Mouse (Mus musculus) liver, adult 2 months (tissue): ENCODE data around the gene Amigo3. TPM values are rescaled to one million over a fixed set of nuclear protein-coding genes. Genes with fewer than 3 reads are reported as not detected.

Experiments
- DNase-seq: peaks from one replicate; pipeline ENCODE4 v3.0.0-alpha.2; 2011; ENCODE audit warnings: low read depth, low spot score; ENCODE audit errors: extremely low read depth
- H3K27ac ChIP-seq: fragments of 200-500 bp; replicated peaks from 2 replicates; pipeline ENCODE4 v1.5.1; 2012; ENCODE audit warnings: low read depth, mild to moderate bottlenecking, control low read depth, inconsistent platforms, low read length; ENCODE audit not compliant: insufficient read depth
- H3K27me3 ChIP-seq: fragments of 200-500 bp; 2 replicates; pipeline ENCODE4 v1.6.1; 2012; ENCODE audit warnings: mild to moderate bottlenecking, moderate library complexity, low read length, inconsistent platforms; ENCODE audit not compliant: control insufficient read depth, insufficient read depth
- H3K36me3 ChIP-seq: fragments of 200-500 bp; 2 replicates; pipeline ENCODE4 v1.6.1; 2012; ENCODE audit warnings: low read length, inconsistent platforms; ENCODE audit not compliant: control insufficient read depth, insufficient read depth
- H3K4me1 ChIP-seq: fragments of 200-500 bp; 2 replicates; pipeline ENCODE4 v1.6.1; 2011; ENCODE audit warnings: low read length; ENCODE audit not compliant: control insufficient read depth, insufficient read depth
- H3K4me3 ChIP-seq: fragments of 200-500 bp; 2 replicates; pipeline ENCODE4 v1.5.1; 2011; ENCODE audit warnings: low read depth, mild to moderate bottlenecking, control low read depth, low read length, moderate library complexity; ENCODE audit not compliant: insufficient read depth
- H3K79me2 ChIP-seq: fragments of 200-500 bp; 2 replicates; pipeline ENCODE4 v1.6.1; 2012; ENCODE audit warnings: inconsistent platforms, mild to moderate bottlenecking, low read length, moderate library complexity; ENCODE audit not compliant: control insufficient read depth, insufficient read depth
- H3K9ac ChIP-seq: fragments of 200-500 bp; 2 replicates; pipeline ENCODE4 v1.6.1; 2012; ENCODE audit warnings: low read depth, mild to moderate bottlenecking, control low read depth, inconsistent platforms, low read length
- CTCF ChIP-seq: fragments of 200-500 bp; IDR thresholded peaks from 2 replicates; pipeline ENCODE4 v1.5.1; 2011; ENCODE audit warnings: low read depth, low read length, control low read depth
- POLR2A ChIP-seq: fragments of 200-500 bp; IDR thresholded peaks from 2 replicates; pipeline ENCODE4 v1.6.1; 2011; ENCODE audit warnings: low read length, control low read depth; ENCODE audit not compliant: insufficient read depth; ENCODE audit errors: extremely low read depth
- WGBS: fragments of 180-500 bp; shearing (Covaris S2); methylation state at CpG from one replicate; pipeline ENCODE4 v1.1.7; 2018; 5-methylcytosine and 5-hydroxymethylcytosine counted together
- polyA plus RNA-seq: library from polyadenylated mRNA; depleted of rRNA; stranded (reverse); fragments of >200 nt; gene quantifications from 2 replicates; pipeline ENCODE4 v1.2.3, GENCODE M21; 2012
- total RNA-seq: library from RNA; depleted of rRNA; stranded (reverse); fragments of >200 nt; gene quantifications from 2 replicates; pipeline ENCODE4 v1.2.3, GENCODE M21; 2014

Amigo3 gene
- total and polyA plus RNA-seq, 2 experiments, result 0.37 to 2.8 TPM

DNA sequence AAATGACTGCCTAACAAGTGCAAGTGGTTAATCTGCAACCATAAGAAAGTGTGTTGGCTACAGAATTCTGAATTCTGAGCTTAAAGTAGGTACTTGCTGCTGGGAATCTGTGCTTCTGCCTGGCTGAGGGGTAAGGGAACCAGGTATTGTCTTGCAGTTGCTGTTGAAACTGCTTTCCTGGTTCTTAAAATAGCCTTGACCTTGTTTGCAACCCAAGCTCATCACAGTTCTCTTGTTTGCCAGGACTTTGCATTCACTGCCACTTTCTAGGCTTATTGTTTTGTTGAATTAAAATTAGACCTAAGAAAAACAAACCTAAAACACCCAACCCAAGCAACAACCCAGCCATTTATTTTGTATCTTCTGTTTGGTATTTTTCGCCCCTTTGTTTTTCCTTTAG, 32.2 kb upstream of the Amigo3 start:
- no peak overlapping the region for H3K9ac ChIP-seq
- H3K36me3 ChIP-seq, result peaks cover 17% of the 10 kb centered on the region
- H3K27me3 ChIP-seq, result no peaks in the 10 kb centered on the region
- 0 out of 2 replicates have a peak overlapping the region, but pooled peaks have one; percentile 10 for H3K27ac ChIP-seq
- peak; percentile 55 for DNase-seq
- H3K4me1 ChIP-seq, result peaks cover 21% of the 10 kb centered on the region; the same call in 1 of the 2 replicates
- TF ChIP-seq POLR2A, result no peak
- TF ChIP-seq CTCF, result no peak
- peaks cover 17% of the 10 kb centered on the region; the same call in 1 of the 2 replicates for H3K79me2 ChIP-seq
- WGBS, result 83% methylated on average over 1 of the region's 1 CpGs
- no peak overlapping the region for H3K4me3 ChIP-seq

DNA sequence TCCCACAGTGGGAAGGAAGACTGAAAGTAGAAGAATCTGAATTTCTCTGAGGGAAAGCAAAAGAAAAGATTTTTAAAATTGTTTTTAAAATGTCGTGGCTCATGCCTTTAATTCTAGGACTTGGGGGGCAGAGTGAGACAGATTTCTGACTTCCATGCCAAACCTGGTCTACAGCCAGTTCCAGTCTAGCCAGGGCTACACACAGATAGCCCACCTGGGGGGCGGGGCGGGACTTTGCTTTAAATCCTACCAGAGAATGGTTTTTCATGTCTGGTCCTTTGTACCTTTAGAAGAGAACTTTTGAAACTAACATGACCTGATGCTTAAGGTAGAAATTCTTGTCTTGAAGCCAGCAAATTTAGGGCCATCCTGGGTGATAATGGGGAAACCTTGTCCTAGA, 29.7 kb upstream of the Amigo3 start:
- Histone ChIP-seq H3K27ac (no peak overlapping the region), H3K27me3 (no peaks in the 10 kb centered on the region), H3K4me3 (no peak overlapping the region), H3K4me1 (peaks cover 21% of the 10 kb centered on the region; the same call in 1 of the 2 replicates), H3K9ac (no peak overlapping the region), H3K36me3 (peaks cover 24% of the 10 kb centered on the region), H3K79me2 (peaks cover 12% of the 10 kb centered on the region; the same call in 1 of the 2 replicates)
- peak; percentile 77 for DNase-seq
- no peak for TF ChIP-seq POLR2A
- no peak for TF ChIP-seq CTCF
- 77% methylated on average over 3 of the region's 3 CpGs for WGBS

DNA sequence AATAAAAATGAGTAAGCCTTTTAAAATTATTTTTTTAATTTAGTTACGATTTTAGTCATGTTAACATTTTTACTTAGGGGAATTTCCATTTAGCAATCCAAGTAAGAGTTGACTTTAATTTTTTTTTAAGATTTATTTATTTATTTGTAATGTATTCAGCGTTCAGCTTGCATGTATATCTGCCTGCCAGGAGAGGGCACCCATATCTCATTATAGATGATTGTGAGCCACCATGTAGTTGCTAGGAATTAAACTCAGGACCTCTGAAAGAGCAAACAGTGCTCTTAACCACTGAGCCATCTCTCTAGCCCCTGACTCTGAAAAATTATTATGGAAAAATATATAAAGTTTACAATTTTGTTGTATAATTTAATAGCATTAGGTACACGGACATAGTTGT, 26.4 kb upstream of the Amigo3 start:
- Histone ChIP-seq H3K27me3 (no peaks in the 10 kb centered on the region), H3K27ac (no peak overlapping the region), H3K4me1 (peaks cover 9% of the 10 kb centered on the region; the same call in 1 of the 2 replicates), H3K9ac (no peak overlapping the region), H3K36me3 (peaks cover 28% of the 10 kb centered on the region), H3K4me3 (no peak overlapping the region), H3K79me2 (peaks cover 12% of the 10 kb centered on the region; the same call in 1 of the 2 replicates)
- TF ChIP-seq POLR2A, result no peak
- TF ChIP-seq CTCF, result no peak
- WGBS, result 91% methylated on average over 3 of the region's 3 CpGs
- no peak for DNase-seq

DNA sequence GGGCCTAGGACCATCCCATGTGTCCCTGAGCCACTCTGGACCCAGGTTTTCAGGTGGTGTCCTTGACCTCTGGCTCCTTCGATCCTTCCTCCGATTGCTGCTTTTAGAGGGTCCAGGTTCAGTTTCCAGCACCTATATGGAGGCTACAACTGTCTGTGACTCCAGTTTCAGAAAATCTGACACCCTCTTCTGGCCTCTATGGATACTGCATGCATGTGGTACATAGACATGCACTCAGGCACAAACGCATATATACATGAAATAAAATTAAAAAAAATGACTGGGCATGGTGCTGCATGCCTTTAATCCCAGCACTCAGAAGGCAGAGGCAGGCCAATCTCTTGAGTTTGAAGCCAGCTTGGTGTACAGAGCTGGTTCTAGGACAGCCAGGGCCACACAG, 25.1 kb upstream of the Amigo3 start:
- DNase-seq, result no peak
- whole genome bisulfite sequencing, result 98% methylated on average over 3 of the region's 3 CpGs
- Histone ChIP-seq H3K4me1 (peaks cover 2% of the 10 kb centered on the region; the same call in 1 of the 2 replicates), H3K4me3 (no peak overlapping the region), H3K27ac (no peak overlapping the region), H3K79me2 (peaks cover 12% of the 10 kb centered on the region; the same call in 1 of the 2 replicates), H3K27me3 (no peaks in the 10 kb centered on the region), H3K36me3 (peaks cover 33% of the 10 kb centered on the region), H3K9ac (no peak overlapping the region)
- TF ChIP-seq CTCF (no peak), POLR2A (no peak)

DNA sequence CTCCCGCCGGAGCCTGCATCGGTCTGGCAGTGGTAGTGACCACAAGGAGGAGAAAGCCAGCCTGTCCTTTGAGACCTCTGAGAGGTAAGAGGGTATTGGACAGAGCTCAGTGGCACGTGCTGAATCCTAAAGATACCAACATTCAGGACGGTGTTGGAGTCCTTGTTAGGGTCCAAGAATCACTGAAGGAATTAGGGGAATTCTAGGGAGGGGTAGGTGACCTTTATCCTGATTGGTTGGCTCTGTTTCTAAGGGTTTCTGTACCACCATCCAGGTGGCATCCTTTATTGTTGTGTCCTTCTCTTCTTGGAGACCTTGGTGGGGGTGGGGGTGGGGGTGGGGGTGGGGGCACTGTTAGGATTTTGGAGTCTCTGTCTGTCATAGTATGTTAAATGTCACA, 20.8 kb upstream of the Amigo3 start:
- H3K27ac ChIP-seq, result no peak overlapping the region
- H3K4me1 ChIP-seq, result no peaks in the 10 kb centered on the region
- no peak for DNase-seq
- H3K27me3 ChIP-seq, result no peaks in the 10 kb centered on the region
- TF ChIP-seq POLR2A, result no peak
- no peak for TF ChIP-seq CTCF
- no peak overlapping the region for H3K4me3 ChIP-seq
- H3K36me3 ChIP-seq, result peaks cover 19% of the 10 kb centered on the region
- H3K79me2 ChIP-seq, result peaks cover 7% of the 10 kb centered on the region; the same call in 1 of the 2 replicates
- no peak overlapping the region for H3K9ac ChIP-seq
- 90% methylated on average over 5 of the region's 5 CpGs for WGBS

DNA sequence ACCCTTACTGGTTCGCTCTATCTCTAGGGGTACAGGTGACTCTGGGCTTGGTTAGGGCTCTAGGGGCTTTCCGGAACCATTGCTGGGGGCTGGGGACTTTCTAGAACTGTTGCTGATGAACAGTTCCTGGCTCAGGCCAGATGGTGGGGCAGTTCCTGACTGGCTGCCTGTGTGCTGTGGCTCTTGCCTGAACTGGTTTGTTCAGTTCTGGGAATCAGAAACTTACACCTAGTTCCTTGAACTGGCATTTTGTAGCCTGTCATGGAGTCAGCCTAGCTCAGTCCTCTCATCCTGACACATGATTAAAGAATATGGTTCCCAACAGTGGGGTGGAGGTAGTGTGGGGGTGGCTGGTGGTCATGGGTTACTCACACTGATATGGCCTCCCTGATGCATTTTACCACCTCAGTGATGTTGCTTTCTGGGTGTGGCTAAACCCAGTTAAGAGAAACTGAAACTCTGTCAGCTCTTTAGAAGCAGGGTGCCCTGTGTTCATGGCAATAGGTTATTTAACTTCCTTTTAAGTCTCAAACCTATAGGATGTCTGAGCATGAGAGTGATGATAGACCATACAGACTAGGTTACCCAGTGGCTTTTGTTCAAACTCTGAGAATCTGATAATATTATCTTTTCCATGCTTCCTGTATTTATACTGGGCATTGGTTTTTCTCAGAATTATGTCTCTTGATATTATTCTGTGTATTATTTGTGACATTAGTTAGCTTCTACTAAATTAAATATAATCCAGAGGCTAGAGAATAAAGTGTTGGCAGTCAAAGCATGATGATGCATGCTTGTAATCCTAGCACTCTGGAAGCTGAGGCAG, 17.4 kb upstream of the Amigo3 start:
- no peak overlapping the region for H3K27ac ChIP-seq

More for the DNA sequence above, 17.4 kb upstream of the Amigo3 start:
- H3K79me2 ChIP-seq, result peaks cover 2% of the 10 kb centered on the region; the same call in 1 of the 2 replicates
- H3K27me3 ChIP-seq, result no peaks in the 10 kb centered on the region
- DNase-seq, result no peak
- H3K4me3 ChIP-seq, result no peak overlapping the region
- WGBS, result 95% methylated on average over 2 of the region's 2 CpGs
- peaks cover 24% of the 10 kb centered on the region for H3K36me3 ChIP-seq
- H3K4me1 ChIP-seq, result no peaks in the 10 kb centered on the region
- no peak for TF ChIP-seq CTCF
- TF ChIP-seq POLR2A, result no peak
- no peak overlapping the region for H3K9ac ChIP-seq
